Mouse (Mus musculus) intestine, postnatal 0 days (tissue): Measurements from ENCODE around the gene Olfr406. TPM values are rescaled to one million over a fixed set of nuclear protein-coding genes. Genes with fewer than 3 reads are reported as not detected.

Source experiments
- ATAC-seq: fragments of 200-750 bp; cut with Nextera tagmentation; 2 replicates; pipeline ENCODE4 v1.8.0; 2017; ENCODE audit warnings: mild to moderate bottlenecking, moderate TSS enrichment, moderate library complexity
- H3K27ac ChIP-seq: fragments of 300-500 bp; sonication (generic); 2 replicates; pipeline ENCODE4 v1.5.1; 2014; ENCODE audit warnings: mild to moderate bottlenecking, low read depth, low read length, moderate library complexity
- H3K27me3 ChIP-seq: fragments of 300-500 bp; sonication (generic); replicated peaks from 2 replicates; pipeline ENCODE4 v1.6.1; 2014; ENCODE audit warnings: low read length, mixed read lengths; ENCODE audit not compliant: control insufficient read depth, insufficient read depth
- H3K36me3 ChIP-seq: fragments of 300-500 bp; sonication (generic); 2 replicates; pipeline ENCODE4 v1.6.1; 2014; ENCODE audit warnings: mild to moderate bottlenecking, moderate library complexity; ENCODE audit not compliant: control insufficient read depth, insufficient read depth
- H3K4me1 ChIP-seq: fragments of 300-500 bp; sonication (generic); replicated peaks from 2 replicates; pipeline ENCODE4 v1.6.1; 2014; ENCODE audit warnings: antibody characterized with exemption, low read length, mixed read lengths; ENCODE audit not compliant: control insufficient read depth, insufficient read depth
- H3K4me2 ChIP-seq: fragments of 300-500 bp; sonication (generic); replicated peaks from 2 replicates; pipeline ENCODE4 v1.6.1; 2014; ENCODE audit warnings: low read depth, mild to moderate bottlenecking, moderate library complexity
- H3K4me3 ChIP-seq: fragments of 300-500 bp; sonication (generic); 2 replicates; pipeline ENCODE4 v1.5.1; 2014; ENCODE audit warnings: low read depth, low read length
- H3K9ac ChIP-seq: fragments of 300-500 bp; sonication (generic); 2 replicates; pipeline ENCODE4 v1.6.1; 2014; ENCODE audit warnings: mild to moderate bottlenecking, low read depth, low read length
- H3K9me3 ChIP-seq: fragments of 300-500 bp; sonication (generic); 2 replicates; pipeline ENCODE4 v1.6.1; 2016; ENCODE audit warnings: mixed run types; ENCODE audit not compliant: control insufficient read depth
- CTCF ChIP-seq: sonication (generic); IDR thresholded peaks from 2 replicates; pipeline ENCODE4 v1.5.1; 2016; ENCODE audit warnings: low read depth, mild to moderate bottlenecking, control low read depth, antibody characterized with exemption, moderate library complexity
- WGBS: fragments of 180-500 bp; shearing (Covaris S2); extraction: QIAGEN DNeasy Blood & Tissue Kit; methylation state at CpG from one replicate; pipeline ENCODE4 v1.1.7; 2014; 5-methylcytosine and 5-hydroxymethylcytosine counted together
- polyA plus RNA-seq: library from polyadenylated mRNA; unstranded; fragments of >200 nt; fragmentation: Nextera tagmentation; extraction: Ambion mirVana; gene quantifications from 2 replicates; pipeline ENCODE4 v1.2.1, GENCODE M21; 2015

Gene Olfr406
- polyA plus RNA-seq, result not detected in 2 replicates

DNA sequence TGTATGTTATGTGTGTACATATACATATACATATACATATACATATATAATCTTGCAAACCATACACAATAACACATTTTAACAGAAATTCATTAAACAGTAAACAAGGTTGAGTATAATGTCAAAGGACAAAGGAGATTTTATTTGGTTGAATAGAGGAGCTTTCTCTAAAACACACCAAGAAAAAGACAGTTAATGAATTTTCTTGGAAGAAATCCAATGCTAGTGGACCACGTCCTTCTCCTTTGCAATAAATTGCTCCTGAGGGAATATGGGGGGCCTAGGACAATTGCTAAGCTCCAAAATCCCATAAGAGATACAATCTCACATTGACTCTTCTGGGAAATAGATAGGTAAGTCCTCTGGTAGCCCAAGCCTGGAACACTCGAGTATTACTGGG lies at the start of gene Olfr406:
Olfr406 (plus strand) TSS at position 301 of the 400 bp plus-strand sequence.
- Histone ChIP-seq H3K27ac (no peak within 1 kb of the TSS), H3K27me3 (no peaks in the 10 kb centered on the region), H3K9ac (no peak within 1 kb of the TSS), H3K4me2 (no peak within 1 kb of the TSS), H3K9me3 (no peaks in the 10 kb centered on the region), H3K36me3 (no peaks in the 10 kb centered on the region), H3K4me3 (no peak within 1 kb of the TSS), H3K4me1 (no peaks in the 10 kb centered on the region)
- WGBS, result 41% methylated on average over 2 of the region's 2 CpGs
- ATAC-seq, result no peak
- TF ChIP-seq CTCF, result no peak

DNA sequence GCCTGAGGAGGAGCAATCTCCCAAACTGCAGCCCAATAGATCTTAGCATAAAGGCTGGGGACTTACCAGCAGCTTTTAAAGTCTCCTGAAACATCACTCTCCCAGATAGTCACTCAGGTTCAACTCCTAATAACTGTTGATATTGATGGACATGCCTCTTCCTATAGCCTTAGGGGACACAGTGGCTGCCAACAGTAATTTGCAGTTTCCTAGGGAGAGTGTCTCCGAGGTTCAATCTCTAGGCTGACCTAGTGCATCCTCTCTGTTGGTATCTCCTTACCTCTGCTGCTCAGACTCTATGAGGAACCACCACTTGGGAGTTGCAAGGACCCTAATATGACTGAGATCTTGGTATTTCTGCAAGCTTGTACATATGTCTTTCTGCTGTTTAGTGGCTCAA lies 48.3 kb upstream of the Olfr406 start, which contains the start of gene Olfr43:
Olfr43 (minus strand) TSS at position 101 of the 400 bp plus-strand sequence.
- ATAC-seq, result no peak
- H3K27me3 ChIP-seq, result no peaks in the 10 kb centered on the region
- no peak within 1 kb of the TSS for H3K4me2 ChIP-seq
- WGBS, result 66% methylated on average over 1 of the region's 1 CpGs
- no peaks in the 10 kb centered on the region for H3K36me3 ChIP-seq
- no peaks in the 10 kb centered on the region for H3K9me3 ChIP-seq
- H3K4me1 ChIP-seq, result no peaks in the 10 kb centered on the region
- H3K4me3 ChIP-seq, result no peak within 1 kb of the TSS
- no peak within 1 kb of the TSS for H3K27ac ChIP-seq
- no peak within 1 kb of the TSS for H3K9ac ChIP-seq
- TF ChIP-seq CTCF, result no peak

GRCm38 (mm10) chr11:74241201-74241600 lies 18.4 kb upstream of the Olfr406 start:
- 92% methylated on average over 3 of the region's 3 CpGs for WGBS
- ATAC-seq, result no peak
- no peak overlapping the region for H3K27ac ChIP-seq
- no peak overlapping the region for H3K9ac ChIP-seq
- no peak overlapping the region for H3K4me2 ChIP-seq
- TF ChIP-seq CTCF, result no peak
- no peaks in the 10 kb centered on the region for H3K4me1 ChIP-seq
- H3K9me3 ChIP-seq, result no peaks in the 10 kb centered on the region
- no peak overlapping the region for H3K4me3 ChIP-seq
- no peaks in the 10 kb centered on the region for H3K36me3 ChIP-seq
- H3K27me3 ChIP-seq, result no peaks in the 10 kb centered on the region

GRCm38 (mm10) chr11:74283436-74283835 lies 23.8 kb downstream of the Olfr406 start, which contains the start of gene Olfr59:
TSS of gene Olfr59 (plus strand) at chr11:74283736.
- Histone ChIP-seq H3K36me3 (no peaks in the 10 kb centered on the region), H3K4me3 (no peak within 1 kb of the TSS), H3K4me1 (no peaks in the 10 kb centered on the region), H3K9me3 (no peaks in the 10 kb centered on the region), H3K4me2 (no peak within 1 kb of the TSS), H3K9ac (no peak within 1 kb of the TSS), H3K27ac (no peak within 1 kb of the TSS), H3K27me3 (no peaks in the 10 kb centered on the region)
- no peak for TF ChIP-seq CTCF
- WGBS, result 56% methylated on average over 2 of the region's 2 CpGs
- no peak for ATAC-seq

- H3K27me3 ChIP-seq, result no peaks in the 10 kb centered on the region
- no peak for ATAC-seq
- no peak for TF ChIP-seq CTCF
Observed at GRCm38 (mm10) chr11:74287256-74287655, 27.6 kb downstream of the Olfr406 start.

More at GRCm38 (mm10) chr11:74287256-74287655, 27.6 kb downstream of the Olfr406 start:
- WGBS, result 76% methylated on average over 2 of the region's 2 CpGs
- Histone ChIP-seq H3K4me2 (no peak overlapping the region), H3K9me3 (no peaks in the 10 kb centered on the region), H3K4me1 (no peaks in the 10 kb centered on the region), H3K9ac (no peak overlapping the region), H3K4me3 (no peak overlapping the region), H3K36me3 (no peaks in the 10 kb centered on the region), H3K27ac (no peak overlapping the region)

Other genes starting within 250 kb of the Olfr406 start
- not detected in 2 replicates for gene Olfr139, start 203.3 kb upstream of the Olfr406 start, polyA plus RNA-seq
- gene Olfr399, start 203.2 kb upstream of the Olfr406 start, polyA plus RNA-seq, result not detected in 2 replicates
- not detected in 2 replicates for gene Zfp616, start 189.9 kb upstream of the Olfr406 start, polyA plus RNA-seq
- not detected in 2 replicates for gene Olfr401, start 146.1 kb upstream of the Olfr406 start, polyA plus RNA-seq
- not detected in 2 replicates for gene Olfr402, start 106.3 kb upstream of the Olfr406 start, polyA plus RNA-seq
- not detected in 2 replicates for gene Olfr403, start 73.6 kb upstream of the Olfr406 start, polyA plus RNA-seq
- not detected in 2 replicates for gene Olfr43, start 48.4 kb upstream of the Olfr406 start, polyA plus RNA-seq
- not detected in 2 replicates for gene Olfr59, start 23.9 kb downstream of the Olfr406 start, polyA plus RNA-seq
- not detected in 2 replicates for gene Olfr410, start 78.2 kb downstream of the Olfr406 start, polyA plus RNA-seq
- gene Olfr411, start 92.8 kb downstream of the Olfr406 start, polyA plus RNA-seq, result not detected in 2 replicates
- gene Olfr412, start 102.3 kb downstream of the Olfr406 start, polyA plus RNA-seq, result not detected in 2 replicates